Mouse (Mus musculus) embryonic facial prominence, embryonic 15.5 days (tissue): Measurements from ENCODE around the gene Snrnp70. TPM values are rescaled to one million over a fixed set of nuclear protein-coding genes. Genes with fewer than 3 reads are reported as not detected.
"Not testable (repeated sequence)": the region's sequence is repeated elsewhere in the genome, so short reads cannot be mapped to it uniquely, and the experiment has no call there.

Experiments used
- ATAC-seq: fragments of 200-750 bp; cut with Nextera tagmentation; 2 replicates; pipeline ENCODE4 v1.8.0; 2017; ENCODE audit warnings: low read depth, moderate TSS enrichment; ENCODE audit not compliant: insufficient number of reproducible peaks, low FRiP score, low TSS enrichment
- H3K27ac ChIP-seq: fragments of 300-500 bp; sonication (generic); replicated peaks from 2 replicates; pipeline ENCODE4 v1.5.1; 2015; ENCODE audit warnings: mild to moderate bottlenecking, inconsistent platforms
- H3K27me3 ChIP-seq: fragments of 300-500 bp; sonication (generic); 2 replicates; pipeline ENCODE4 v1.6.1; 2015; ENCODE audit warnings: inconsistent platforms
- H3K36me3 ChIP-seq: fragments of 300-500 bp; sonication (generic); 2 replicates; pipeline ENCODE4 v1.6.1; 2015; ENCODE audit warnings: mild to moderate bottlenecking, inconsistent platforms
- H3K4me1 ChIP-seq: fragments of 300-500 bp; sonication (generic); 2 replicates; pipeline ENCODE4 v1.6.1; 2015; ENCODE audit warnings: inconsistent platforms
- H3K4me2 ChIP-seq: fragments of 300-500 bp; sonication (generic); replicated peaks from 2 replicates; pipeline ENCODE4 v1.6.1; 2015; ENCODE audit warnings: mild to moderate bottlenecking, inconsistent platforms
- H3K4me3 ChIP-seq: fragments of 300-500 bp; sonication (generic); replicated peaks from 2 replicates; pipeline ENCODE4 v1.5.1; 2015; ENCODE audit warnings: mild to moderate bottlenecking, inconsistent platforms
- H3K9ac ChIP-seq: fragments of 300-500 bp; sonication (generic); 2 replicates; pipeline ENCODE4 v1.6.1; 2015; ENCODE audit warnings: inconsistent platforms
- H3K9me3 ChIP-seq: fragments of 300-500 bp; sonication (generic); replicated peaks from 2 replicates; pipeline ENCODE4 v1.6.1; 2016; ENCODE audit warnings: inconsistent platforms
- WGBS: fragments of 180-500 bp; shearing (Covaris S2); methylation state at CpG from one replicate; pipeline ENCODE4 v1.1.7; 2015; 5-methylcytosine and 5-hydroxymethylcytosine counted together
- polyA plus RNA-seq: library from polyadenylated mRNA; unstranded; fragments of >200 nt; fragmentation: Nextera tagmentation; extraction: Ambion mirVana; gene quantifications from 2 replicates; pipeline ENCODE4 v1.2.1, GENCODE M21; 2015

Gene Snrnp70
- polyA plus RNA-seq, 1 experiment from 2014 or later: 212 TPM

GRCm38 (mm10) chr7:45408351-45408750 lies 12.8 kb upstream of the Snrnp70 start:
- H3K4me1 ChIP-seq: peaks cover 23% of the 10 kb centered on the region
- H3K27me3 ChIP-seq: peaks cover 75% of the 10 kb centered on the region
- no peaks in the 10 kb centered on the region for H3K36me3 ChIP-seq
- no peak overlapping the region for H3K27ac ChIP-seq
- ATAC-seq: no peak
- no peaks in the 10 kb centered on the region for H3K9me3 ChIP-seq
- no peak overlapping the region for H3K4me2 ChIP-seq
- WGBS: 64% methylated on average over 7 of the region's 7 CpGs
- H3K9ac ChIP-seq: no peak overlapping the region
- no peak overlapping the region for H3K4me3 ChIP-seq

DNA sequence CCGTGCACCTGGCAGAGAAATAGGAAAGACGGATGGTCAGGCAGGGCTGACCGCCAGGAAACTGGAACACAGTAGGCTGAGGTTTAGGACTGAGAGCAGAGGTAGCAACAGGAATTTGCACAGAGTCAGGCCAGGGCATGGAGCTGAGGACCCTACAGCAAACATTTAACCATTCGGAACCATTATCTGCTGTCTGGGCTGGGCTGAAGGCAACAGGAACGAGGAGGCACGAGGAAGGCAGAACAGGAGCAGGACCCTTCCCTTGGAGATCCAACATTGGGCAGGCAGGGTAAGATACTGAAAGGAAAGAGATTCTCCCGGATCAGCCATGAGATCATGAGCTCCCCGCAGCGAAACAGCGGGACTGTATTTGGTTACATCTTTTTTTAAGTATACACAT lies 12.3 kb upstream of the Snrnp70 start:
- 78% methylated on average over 10 of the region's 10 CpGs for WGBS
- Histone ChIP-seq H3K27me3 (peaks cover 71% of the 10 kb centered on the region), H3K9me3 (no peaks in the 10 kb centered on the region), H3K9ac (no peak overlapping the region), H3K4me1 (peaks cover 20% of the 10 kb centered on the region), H3K36me3 (no peaks in the 10 kb centered on the region), H3K27ac (no peak overlapping the region), H3K4me3 (no peak overlapping the region), H3K4me2 (no peak overlapping the region)
- no peak for ATAC-seq

DNA sequence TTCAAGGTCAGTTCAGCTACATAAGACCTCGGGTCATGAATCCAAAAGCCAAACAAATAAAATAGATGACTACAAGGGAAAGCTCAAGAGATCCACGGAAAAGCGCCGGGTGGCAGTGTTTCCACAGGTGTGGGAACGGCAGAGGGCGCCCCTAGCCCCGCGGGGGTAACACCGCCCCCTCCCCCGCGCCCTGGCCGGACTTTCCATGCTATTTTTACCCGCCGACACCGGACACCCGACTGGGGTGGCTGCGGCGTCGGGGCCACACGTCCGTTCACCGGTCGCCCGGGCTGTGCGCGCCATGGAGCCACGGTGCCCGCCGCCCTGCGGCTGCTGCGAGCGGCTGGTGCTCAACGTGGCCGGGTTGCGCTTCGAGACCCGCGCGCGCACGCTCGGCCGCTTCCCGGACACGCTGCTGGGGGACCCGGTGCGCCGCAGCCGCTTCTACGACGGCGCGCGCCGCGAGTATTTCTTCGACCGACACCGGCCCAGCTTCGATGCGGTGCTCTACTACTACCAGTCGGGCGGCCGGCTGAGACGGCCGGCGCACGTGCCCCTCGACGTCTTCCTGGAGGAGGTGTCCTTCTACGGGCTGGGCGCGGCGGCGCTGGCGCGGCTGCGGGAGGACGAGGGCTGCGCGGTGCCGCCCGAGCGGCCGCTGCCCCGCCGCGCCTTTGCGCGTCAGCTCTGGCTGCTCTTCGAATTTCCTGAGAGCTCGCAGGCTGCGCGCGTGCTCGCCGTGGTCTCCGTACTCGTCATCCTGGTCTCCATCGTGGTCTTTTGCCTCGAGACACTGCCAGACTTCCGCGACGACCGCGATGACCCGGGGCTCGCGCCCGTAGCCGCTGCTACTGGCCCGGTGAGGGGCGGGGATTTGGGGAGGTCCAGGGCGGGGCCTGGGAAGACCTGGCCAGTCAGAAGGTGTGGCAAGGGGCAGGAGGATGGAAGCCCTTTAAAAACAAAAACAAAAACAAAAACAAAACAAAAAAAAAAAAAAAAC lies 10.9 kb upstream of the Snrnp70 start:
- peaks cover 64% of the 10 kb centered on the region for H3K27me3 ChIP-seq
- no peak for ATAC-seq
- WGBS: 2% methylated on average over 108 of the region's 114 CpGs

GRCm38 (mm10) chr7:45405091-45406075 lies 9.8 kb upstream of the Snrnp70 start, which contains the start of gene Kcna7:
Gene Kcna7 (plus strand): TSS chr7:45405653.
- WGBS: 9% methylated on average over 28 of the region's 28 CpGs
- Histone ChIP-seq H3K27ac (no peak within 1 kb of the TSS), H3K9me3 (no peaks in the 10 kb centered on the region), H3K4me1 (peaks cover 24% of the 10 kb centered on the region), H3K9ac (0 out of 2 replicates have a peak within 1 kb of the TSS, but pooled peaks have one; percentile 2), H3K4me2 (peak within 1 kb of the TSS; percentile 83), H3K4me3 (peak within 1 kb of the TSS; percentile 46), H3K36me3 (no peaks in the 10 kb centered on the region), H3K27me3 (peaks cover 53% of the 10 kb centered on the region)
- ATAC-seq: no peak

More for the DNA sequence above, 10.9 kb upstream of the Snrnp70 start:
- peak overlapping the region; percentile 46 for H3K4me3 ChIP-seq
- H3K36me3 ChIP-seq: no peaks in the 10 kb centered on the region
- H3K4me1 ChIP-seq: peaks cover 23% of the 10 kb centered on the region
- H3K27ac ChIP-seq: no peak overlapping the region
- H3K9me3 ChIP-seq: no peaks in the 10 kb centered on the region
- 0 out of 2 replicates have a peak overlapping the region, but pooled peaks have one; percentile 2 for H3K9ac ChIP-seq
- H3K4me2 ChIP-seq: peak overlapping the region; percentile 83

DNA sequence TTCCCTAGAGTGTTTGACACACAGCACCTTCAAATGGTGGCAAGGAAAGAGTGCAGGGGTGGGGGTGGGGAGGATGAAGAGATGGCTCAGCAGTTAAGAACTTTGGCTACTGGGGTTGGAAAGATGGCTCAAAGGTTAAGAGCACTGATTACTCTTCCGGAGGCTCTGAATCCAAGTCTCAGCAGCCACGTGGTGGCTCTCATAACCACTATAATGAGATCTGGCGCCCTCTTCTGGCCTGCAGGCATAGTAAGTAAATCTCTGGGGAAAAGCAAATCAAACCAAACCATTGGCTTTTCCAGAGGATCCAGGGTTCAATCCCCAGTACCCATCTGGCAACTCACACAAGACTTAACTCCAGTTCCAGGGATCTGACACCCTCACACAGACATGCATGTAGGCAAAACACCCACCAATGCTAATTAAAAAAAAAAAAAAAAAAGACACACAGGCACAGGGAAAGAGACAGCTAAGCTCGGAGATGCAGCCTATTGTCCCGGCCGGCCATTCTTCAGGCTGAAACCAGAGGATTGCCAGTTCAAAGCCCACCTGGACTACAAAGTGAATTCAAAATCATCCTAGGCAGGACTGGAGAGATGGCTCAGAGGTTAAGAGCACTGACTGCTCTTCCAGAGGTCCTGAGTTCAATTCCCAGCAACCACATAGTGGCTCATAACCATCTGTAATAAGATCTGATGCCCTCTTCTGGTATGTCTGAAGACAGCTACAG lies 8.2 kb upstream of the Snrnp70 start:
- ATAC-seq: no peak
- peaks cover 24% of the 10 kb centered on the region for H3K4me1 ChIP-seq
- peaks cover 39% of the 10 kb centered on the region for H3K27me3 ChIP-seq
- H3K4me2 ChIP-seq: no peak overlapping the region
- no peak overlapping the region for H3K9ac ChIP-seq
- no peaks in the 10 kb centered on the region for H3K9me3 ChIP-seq
- WGBS: 35% methylated on average over 6 of the region's 6 CpGs
- H3K4me3 ChIP-seq: no peak overlapping the region
- no peaks in the 10 kb centered on the region for H3K36me3 ChIP-seq
- no peak overlapping the region for H3K27ac ChIP-seq

DNA sequence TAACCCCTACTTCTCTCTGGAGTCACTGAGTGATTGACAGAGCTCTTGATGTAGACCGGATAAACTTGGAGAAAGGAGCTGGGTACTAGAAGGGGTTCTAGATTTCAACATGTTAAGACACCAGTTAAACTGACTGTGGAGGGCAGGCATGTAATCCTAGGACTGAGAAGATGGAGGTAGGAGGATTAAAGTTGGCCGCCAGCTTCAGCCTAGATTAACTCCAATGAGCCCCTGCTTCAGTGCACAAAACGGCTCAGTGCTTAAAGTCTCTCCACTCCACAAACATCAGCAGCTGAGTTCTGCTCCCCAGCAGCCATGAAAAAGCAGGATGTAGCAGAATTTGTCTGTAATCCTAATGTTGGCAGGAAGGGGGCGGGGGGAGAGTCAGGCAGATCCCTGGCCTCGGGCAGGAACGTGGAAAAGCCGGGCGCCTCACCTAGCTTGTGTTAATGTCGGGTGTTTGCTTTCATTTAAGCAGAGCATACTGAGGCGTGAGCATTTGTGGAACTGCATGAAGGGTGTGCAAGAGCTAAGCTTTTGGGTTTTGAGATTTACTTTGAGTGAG lies 6.1 kb upstream of the Snrnp70 start:
- H3K4me2 ChIP-seq: no peak overlapping the region
- no peak for ATAC-seq
- no peak overlapping the region for H3K4me3 ChIP-seq
- no peak overlapping the region; the same call in 1 of the 2 replicates for H3K9ac ChIP-seq
- peaks cover 18% of the 10 kb centered on the region for H3K27me3 ChIP-seq
- peaks cover 20% of the 10 kb centered on the region for H3K4me1 ChIP-seq
- H3K9me3 ChIP-seq: no peaks in the 10 kb centered on the region
- H3K36me3 ChIP-seq: no peaks in the 10 kb centered on the region
- H3K27ac ChIP-seq: no peak overlapping the region
- WGBS: 44% methylated on average over 10 of the region's 10 CpGs

DNA sequence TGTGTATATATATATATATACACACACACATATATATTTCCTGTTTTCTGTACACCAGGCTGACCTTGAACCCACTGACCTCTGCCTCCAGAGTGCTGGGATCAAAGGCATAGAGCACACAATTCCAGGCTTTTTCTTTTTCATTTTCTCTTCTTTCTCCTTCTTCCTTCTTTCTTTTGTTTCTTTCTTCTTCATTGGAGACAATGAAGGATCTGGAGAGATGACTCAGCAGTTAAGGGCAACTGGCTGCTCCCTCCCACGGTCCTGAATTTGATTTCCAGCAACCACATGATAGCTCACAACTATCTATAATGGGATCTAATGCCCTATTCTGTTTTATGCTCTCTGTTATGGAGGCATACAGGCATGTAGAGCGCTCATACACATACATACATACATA lies 1.2 kb upstream of the Snrnp70 start:
- Histone ChIP-seq H3K36me3 (peaks cover 14% of the 10 kb centered on the region), H3K9me3 (no peaks in the 10 kb centered on the region), H3K27me3 (no peaks in the 10 kb centered on the region), H3K4me3 (no peak overlapping the region), H3K4me2 (no peak overlapping the region), H3K27ac (no peak overlapping the region), H3K9ac (no peak overlapping the region), H3K4me1 (peaks cover 22% of the 10 kb centered on the region)
- ATAC-seq: no peak
- 80% methylated on average over 2 of the region's 2 CpGs for WGBS

GRCm38 (mm10) chr7:45396337-45396775 lies 814 bp upstream of the Snrnp70 start:
- H3K9me3 ChIP-seq, H3K27me3 ChIP-seq, H3K9ac ChIP-seq: not testable (repeated sequence)
- H3K4me3 ChIP-seq: peak overlapping the region; percentile 80
- WGBS: 0% methylated on average over 3 of the region's 3 CpGs
- H3K4me1 ChIP-seq: peaks cover 18% of the 10 kb centered on the region
- H3K4me2 ChIP-seq: peak overlapping the region; percentile 63
- H3K36me3 ChIP-seq: peaks cover 18% of the 10 kb centered on the region
- ATAC-seq: peak; percentile 22; the same call in 1 of the 2 replicates
- H3K27ac ChIP-seq: peak overlapping the region; percentile 99

DNA sequence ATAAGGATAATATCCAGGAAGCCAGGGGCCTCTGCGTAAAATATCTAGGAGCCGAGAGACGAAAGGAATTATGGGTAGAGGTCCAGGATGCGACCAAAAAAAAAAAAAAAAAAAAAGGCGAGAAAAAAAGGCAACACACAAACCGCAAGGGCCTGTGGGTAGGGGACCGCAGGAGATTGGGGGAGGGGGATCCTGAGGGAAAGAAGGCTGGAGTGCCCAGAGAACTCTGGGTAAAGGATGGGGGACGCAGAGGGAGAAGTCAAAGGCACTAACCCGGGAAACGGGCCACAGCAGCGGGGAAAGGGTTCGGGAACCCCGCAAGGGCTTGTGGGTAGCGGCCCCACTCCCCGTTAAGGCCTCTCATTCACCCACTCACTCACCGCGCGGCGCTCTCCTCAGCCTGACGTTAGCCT lies 407 bp downstream of the Snrnp70 start:
- under 1% methylated on average over 19 of the region's 20 CpGs for WGBS
- peak; percentile 66 for ATAC-seq
- Histone ChIP-seq H3K4me2 (peak overlapping the region; percentile 87), H3K9ac (peak overlapping the region; percentile 93), H3K27ac (peak overlapping the region; percentile 99), H3K27me3 (no peaks in the 10 kb centered on the region), H3K4me3 (peak overlapping the region; percentile 80), H3K4me1 (peaks cover 18% of the 10 kb centered on the region), H3K9me3 (no peaks in the 10 kb centered on the region), H3K36me3 (peaks cover 28% of the 10 kb centered on the region)

GRCm38 (mm10) chr7:45386077-45386476 lies 9.5 kb downstream of the Snrnp70 start:
- Histone ChIP-seq H3K4me1 (no peaks in the 10 kb centered on the region), H3K9me3 (no peaks in the 10 kb centered on the region), H3K27ac (no peak overlapping the region), H3K4me2 (no peak overlapping the region), H3K9ac (no peak overlapping the region), H3K4me3 (no peak overlapping the region), H3K27me3 (no peaks in the 10 kb centered on the region), H3K36me3 (peaks cover 95% of the 10 kb centered on the region)
- ATAC-seq: no peak
- WGBS: 66% methylated on average over 3 of the region's 3 CpGs
